Mouse (Mus musculus): ENCODE results near the gene 1700019N19Rik. TPM values are rescaled to one million over a fixed set of nuclear protein-coding genes. Genes with fewer than 3 reads are reported as not detected.
A peak's percentile ranks its signal among the peaks of the same experiment; 100 is the strongest.

The 1700019N19Rik gene
- total RNA-seq, 4 experiments from 2014 or later = not detected

DNA sequence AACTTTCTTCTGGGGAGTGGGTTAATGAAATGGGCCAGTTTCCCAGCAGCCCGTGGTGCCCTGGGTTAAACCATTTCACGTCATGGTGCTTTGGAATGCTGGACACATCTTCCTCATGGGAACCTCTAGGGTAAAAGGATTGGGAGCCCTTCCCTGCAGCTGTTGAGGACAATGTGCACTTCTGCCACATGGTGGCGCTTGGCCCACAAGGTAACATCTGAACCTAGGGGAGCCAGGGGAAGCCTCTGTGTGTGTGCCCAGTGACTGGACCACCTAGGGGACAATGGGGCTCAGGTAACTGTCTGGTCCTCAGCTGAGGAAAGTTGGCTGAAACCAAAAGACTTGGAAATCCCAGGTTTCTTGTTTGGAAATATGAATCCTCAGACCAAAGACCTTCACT is 12.1 kb upstream of the 1700019N19Rik start:
- DNase-seq (ENCODE audit: low spot score) = peak; percentile 64

- no peak for DNase-seq (ENCODE audit: low spot score)
Measured at GRCm38 (mm10) chr19:58805191-58805779, 11.0 kb upstream of the 1700019N19Rik start.

- DNase-seq (ENCODE audit: low spot score) = no peak
Measured at GRCm38 (mm10) chr19:58795114-58795669, 931 bp upstream of the 1700019N19Rik start.

- no peak for DNase-seq (ENCODE audit: low spot score)
Measured at GRCm38 (mm10) chr19:58789194-58789593, 5.1 kb downstream of the 1700019N19Rik start.

DNA sequence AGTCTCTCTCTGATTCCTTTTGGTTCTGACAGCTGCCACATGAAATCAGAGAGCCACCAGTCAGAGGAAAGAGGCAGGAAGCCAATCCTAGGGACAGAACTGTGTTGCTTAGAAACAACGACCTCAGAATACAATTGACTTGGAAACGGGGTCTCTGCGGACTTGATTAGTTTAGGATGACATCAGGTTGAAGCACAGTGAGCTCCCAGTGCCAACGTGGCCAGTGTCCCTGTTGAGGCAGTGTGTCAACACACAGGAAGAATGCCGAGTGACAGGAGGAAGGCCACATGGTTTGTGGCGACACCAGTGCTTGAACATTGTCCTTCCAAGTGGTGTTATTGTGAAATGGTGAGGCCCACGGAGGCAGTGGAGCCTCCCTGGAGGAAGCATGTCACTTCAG is 10.3 kb downstream of the 1700019N19Rik start:
- no peak for DNase-seq (ENCODE audit: low spot score)

- DNase-seq (ENCODE audit: low spot score) = no peak
Measured at GRCm38 (mm10) chr19:58781566-58781965, 12.7 kb downstream of the 1700019N19Rik start.

- no peak for DNase-seq (ENCODE audit: low spot score)
Measured at GRCm38 (mm10) chr19:58776461-58776860, 17.8 kb downstream of the 1700019N19Rik start.

- no peak for DNase-seq (ENCODE audit: low spot score)
Measured at GRCm38 (mm10) chr19:58767329-58767728, 26.9 kb downstream of the 1700019N19Rik start.

GRCm38 (mm10) chr19:58762848-58763541 is 31.3 kb downstream of the 1700019N19Rik start:
- DNase-seq (ENCODE audit: low spot score) = peak; percentile 35

DNA sequence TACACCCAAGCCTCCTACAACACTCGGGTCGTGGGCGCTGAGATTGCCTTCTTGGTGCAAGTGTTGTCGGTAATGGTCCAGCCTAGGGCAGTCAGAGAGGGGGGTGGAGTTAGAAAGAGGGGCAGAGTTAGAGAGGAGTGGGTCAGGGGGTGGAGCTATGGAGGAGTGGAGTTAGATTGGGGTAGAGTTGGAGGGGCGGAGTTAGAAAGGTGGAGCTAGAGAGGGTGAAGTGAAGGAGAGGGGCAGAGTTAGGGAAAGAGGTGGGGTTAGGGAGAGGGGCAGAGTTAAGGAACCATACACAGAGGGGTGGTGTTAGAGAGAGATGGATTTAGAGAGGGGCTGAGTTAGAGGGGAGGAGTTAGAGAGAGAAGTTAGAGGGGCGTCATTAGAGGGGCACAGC is 31.9 kb downstream of the 1700019N19Rik start:
- no peak for DNase-seq (ENCODE audit: low spot score)

DNA sequence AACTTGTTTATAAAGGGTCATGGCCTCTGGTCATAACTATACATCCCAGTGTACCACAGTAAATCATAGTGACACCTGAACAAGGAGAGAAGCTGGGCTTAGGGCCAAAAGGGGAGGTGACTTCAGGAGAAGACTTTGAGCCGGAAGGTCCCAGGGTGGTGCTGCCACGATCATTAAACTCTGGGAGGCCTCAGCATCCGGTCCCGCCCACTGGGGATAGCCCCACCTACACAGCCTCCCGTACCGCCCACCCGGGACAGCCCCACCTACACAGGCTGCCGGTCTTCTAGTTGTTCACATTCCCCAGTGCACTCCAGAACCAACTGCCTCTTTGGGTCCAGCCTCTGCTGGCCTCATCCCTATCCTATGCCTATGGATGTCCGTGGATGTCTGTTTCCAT is 34.8 kb downstream of the 1700019N19Rik start, which contains the start of gene Pnliprp2:
TSS of gene Pnliprp2 (plus strand) at position 297 of the 400 bp plus-strand sequence.
- DNase-seq (ENCODE audit: low spot score) = no peak

DNA sequence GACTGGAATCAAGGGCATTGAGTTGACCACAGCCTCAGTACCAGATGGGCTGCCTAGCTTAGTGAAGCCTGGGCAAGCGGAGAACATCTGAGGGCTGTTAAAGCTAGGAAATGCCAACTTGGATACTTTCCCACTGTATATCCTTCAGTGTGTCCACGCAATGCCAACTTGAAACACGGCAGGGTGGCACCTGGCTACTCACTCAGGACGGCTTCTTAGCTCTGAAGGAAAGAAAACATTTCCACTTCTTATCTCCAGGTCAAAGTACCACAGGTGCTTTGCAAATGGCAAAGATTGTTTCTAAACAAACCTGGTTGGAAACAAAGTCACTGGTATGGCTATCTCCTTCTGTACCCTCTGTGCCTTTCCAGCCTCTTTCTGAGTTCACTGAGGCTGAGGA is 35.4 kb downstream of the 1700019N19Rik start:
- no peak for DNase-seq (ENCODE audit: low spot score)

- no peak for DNase-seq (ENCODE audit: low spot score)
Measured at GRCm38 (mm10) chr19:58751504-58751903, 42.8 kb downstream of the 1700019N19Rik start.

DNA sequence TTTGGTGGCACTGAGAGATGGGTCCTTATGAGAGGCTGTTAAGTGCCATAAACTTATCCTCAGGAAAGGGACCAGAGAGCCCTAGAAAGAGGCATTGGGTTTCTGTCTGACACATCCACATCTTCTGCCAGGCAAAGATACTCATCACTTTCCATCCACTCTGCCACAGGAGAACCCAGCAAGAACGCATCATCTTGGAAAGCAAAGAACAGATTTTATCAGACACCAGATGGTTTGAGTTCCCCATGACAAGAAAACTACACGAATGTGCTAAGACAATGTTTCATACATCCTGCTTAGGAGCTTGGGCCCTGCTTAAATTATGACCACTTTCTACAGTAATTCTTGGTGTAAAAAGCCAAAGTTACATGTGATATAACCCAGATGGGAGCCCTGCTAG is 43.4 kb downstream of the 1700019N19Rik start:
- no peak for DNase-seq (ENCODE audit: low spot score)

DNA sequence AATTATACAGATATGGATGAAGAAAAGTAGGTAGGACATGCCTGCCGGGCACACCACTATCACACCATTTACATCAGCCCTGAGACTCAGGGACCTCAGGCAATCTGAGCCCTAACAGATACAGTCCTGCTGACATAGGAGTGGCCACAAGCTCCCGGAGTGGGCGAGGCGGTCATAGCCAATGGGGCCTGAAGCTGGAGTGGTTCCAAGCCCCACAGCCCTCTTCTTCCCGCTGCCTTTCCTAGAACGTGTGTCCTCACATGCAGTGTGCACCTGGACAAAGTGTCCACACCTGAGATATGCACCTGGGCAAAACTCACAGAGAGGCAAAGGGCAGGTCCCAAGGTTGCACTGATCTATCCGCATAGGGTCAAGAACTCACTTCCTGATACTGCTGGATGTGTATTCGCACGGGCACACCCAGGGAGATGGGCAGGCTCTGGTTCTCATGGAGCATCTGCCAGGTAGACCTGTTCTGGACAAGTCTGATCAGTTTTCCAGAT is 46.7 kb downstream of the 1700019N19Rik start:
- no peak for DNase-seq (ENCODE audit: low spot score)

DNA sequence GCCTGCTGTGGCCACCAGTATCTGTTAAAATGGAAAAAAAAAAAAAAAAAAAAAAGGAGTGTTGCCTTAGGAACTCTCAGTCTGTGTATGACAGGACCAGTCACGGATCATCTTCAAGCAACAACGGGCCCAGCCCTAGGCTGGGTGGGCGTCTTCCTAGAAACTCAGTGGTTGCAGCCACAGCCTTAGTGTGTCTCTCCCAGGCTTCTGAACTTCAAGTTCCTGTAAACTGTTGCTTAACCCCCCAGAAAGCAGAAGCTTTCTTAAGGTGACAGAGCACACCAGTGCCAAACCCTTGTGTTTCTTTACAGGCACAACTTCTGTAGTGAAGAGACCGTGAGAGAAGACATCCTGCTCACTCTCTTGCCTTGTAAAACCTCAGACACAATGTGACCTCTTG is 50.5 kb downstream of the 1700019N19Rik start:
- no peak for DNase-seq (ENCODE audit: low spot score)

GRCm38 (mm10) chr19:58742711-58743110 is 51.5 kb downstream of the 1700019N19Rik start:
- DNase-seq (ENCODE audit: low spot score) = no peak

DNA sequence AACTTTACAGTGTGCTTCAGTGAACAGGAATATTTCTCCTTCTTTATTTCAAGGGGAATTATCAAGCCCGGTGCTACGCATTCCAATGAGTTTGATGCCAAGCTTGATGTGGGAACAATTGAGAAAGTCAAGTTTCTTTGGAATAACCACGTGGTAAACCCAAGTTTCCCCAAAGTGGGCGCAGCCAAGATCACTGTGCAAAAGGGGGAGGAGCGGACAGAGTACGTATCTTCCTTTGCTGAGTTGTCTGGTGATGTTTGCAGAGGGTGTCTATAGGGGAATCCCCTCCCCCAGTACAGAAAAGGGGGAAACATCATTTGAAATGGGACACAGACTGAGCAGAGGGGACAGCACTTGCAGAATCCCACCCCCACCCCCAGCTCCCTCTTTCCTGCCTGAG is 53.2 kb downstream of the 1700019N19Rik start:
- no peak for DNase-seq (ENCODE audit: low spot score)

DNA sequence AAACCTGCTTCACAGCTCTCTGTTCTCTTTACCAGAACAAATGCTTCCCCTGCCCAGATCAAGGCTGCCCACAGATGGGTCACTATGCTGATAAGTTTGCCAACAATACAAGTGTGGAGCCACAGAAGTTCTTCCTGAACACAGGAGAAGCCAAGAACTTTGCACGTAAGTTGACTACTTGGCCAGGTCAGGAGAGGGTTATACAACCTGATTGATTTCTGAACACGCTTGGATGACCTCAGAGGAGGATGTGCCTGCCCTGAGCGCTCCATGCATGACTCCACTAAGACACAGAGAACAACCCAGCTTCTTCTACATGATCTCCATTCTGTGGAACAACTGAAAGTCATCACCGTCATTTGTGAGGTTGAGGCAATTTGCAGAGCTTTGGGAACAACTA is 56.1 kb downstream of the 1700019N19Rik start:
- DNase-seq (ENCODE audit: low spot score) = no peak
